Mouse (Mus musculus) heart, postnatal 14 days (tissue): ENCODE measurements around the gene Styxl1. TPM values are rescaled to one million over a fixed set of nuclear protein-coding genes. Genes with fewer than 3 reads are reported as not detected.

Experiments
- DNase-seq, 2 experiments: peaks; one replicate each; pipeline ENCODE4 v3.0.0; 2021 to 2022
- intact Hi-C: fragments of 180-260 bp; cut with DNase I; formaldehyde crosslinking; loops from one replicate; pipeline ENCODE4 v1.15.1; 2025
- microRNA-seq, 2 experiments: library from miRNA; unstranded; fragments of <30 nt; microRNA quantifications; one replicate each; pipeline ENCODE4 v1.2.0; 2021 to 2022
- total RNA-seq, 2 experiments: library from RNA; stranded (reverse); gene quantifications; 2 replicates each; pipeline ENCODE4 v1.2.3; 2021

Styxl1 gene
- total RNA-seq, 2 experiments from 2014 or later = 0.34 TPM; not detected in 1

DNA sequence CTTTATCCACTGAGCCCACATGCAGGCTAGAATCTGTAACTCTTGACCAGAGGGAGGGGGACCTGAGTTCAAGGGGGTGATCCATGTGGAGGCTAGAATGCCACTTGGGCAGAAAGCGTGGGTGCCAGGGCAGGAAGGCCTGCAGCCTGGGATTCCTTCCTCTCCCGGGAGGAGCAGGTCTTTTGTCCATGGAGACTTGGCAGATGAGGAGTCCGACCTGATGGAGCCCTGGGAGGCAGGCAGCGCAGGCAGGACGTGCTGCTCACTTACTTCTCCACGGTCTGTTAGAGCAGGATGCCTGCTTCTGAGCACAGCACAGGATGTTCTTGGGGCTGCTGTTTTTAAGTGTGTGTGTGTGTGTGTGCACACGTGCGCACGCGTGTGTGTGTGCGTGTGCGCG, 71.1 kb downstream of the Styxl1 start:
- intact Hi-C loops = no loop called here
- DNase-seq = no peak

DNA sequence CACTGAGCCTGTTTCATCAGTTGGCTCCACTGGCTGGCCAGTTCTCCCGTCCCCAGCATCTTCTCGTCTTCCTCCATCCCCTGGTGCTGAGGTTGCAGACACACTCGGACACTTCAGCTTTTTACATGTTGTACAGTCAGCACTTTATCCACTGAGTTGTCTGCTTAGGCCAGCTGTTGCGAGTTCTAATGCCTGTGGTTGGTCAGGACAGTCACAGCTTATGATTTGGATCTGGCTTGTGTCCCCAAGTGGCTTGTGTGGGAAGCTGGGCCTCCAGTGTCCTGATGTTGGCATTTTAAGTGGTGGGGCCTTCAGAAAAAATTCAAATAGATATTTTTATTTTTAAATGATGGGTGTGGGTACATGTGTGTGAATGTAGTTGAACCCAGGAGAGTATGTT, 72.8 kb downstream of the Styxl1 start:
- DNase-seq = no peak
- intact Hi-C loops = no loop called here

DNA sequence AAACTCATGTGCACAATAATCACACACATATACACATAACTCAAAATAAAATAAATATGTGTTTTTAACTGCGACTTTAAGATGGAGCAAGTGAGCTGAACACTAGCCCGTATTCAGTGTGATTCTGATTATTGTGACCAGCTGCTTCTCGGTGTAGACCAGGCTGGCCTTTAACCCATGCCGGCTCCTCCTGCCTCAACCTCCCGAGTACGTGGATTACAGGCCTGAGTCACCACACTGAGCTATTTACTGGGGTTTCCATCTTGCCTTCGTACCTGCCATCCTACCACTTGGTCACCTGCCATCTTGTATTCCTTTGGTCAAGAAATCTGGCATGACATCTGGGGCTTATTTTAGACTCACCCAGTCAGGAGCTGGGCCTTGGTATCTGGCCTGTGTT, 74.8 kb downstream of the Styxl1 start:
- intact Hi-C loops = no loop called here

DNA sequence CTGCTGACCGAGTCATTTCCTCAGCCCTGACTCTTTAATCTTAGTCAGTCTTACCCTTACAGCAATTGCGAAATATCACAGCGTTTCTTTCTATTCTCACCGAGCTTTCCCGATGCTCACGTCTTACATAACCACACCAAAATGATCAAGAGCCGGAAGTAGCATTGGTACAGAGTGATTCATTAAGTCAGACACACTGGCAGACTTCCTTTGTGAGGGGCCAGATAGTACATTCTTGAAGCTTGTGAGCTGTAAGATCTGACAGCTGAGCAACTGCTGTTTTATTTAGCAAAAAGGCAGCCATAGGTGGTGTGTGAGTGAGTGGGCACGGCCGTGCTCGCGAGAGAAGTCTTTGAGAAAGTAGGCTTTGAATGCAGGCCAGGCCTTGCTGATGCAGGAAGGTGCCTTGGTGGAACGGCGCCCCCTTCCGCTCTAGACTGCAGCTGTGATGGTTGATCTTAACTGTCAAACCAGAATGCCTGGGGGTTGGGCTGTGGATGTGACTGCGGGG, 75.4 kb downstream of the Styxl1 start:
- intact Hi-C loops = no loop called here
- DNase-seq = peak; percentile 22 to 45

More for the DNA sequence above, 74.8 kb downstream of the Styxl1 start:
- DNase-seq = no peak

DNA sequence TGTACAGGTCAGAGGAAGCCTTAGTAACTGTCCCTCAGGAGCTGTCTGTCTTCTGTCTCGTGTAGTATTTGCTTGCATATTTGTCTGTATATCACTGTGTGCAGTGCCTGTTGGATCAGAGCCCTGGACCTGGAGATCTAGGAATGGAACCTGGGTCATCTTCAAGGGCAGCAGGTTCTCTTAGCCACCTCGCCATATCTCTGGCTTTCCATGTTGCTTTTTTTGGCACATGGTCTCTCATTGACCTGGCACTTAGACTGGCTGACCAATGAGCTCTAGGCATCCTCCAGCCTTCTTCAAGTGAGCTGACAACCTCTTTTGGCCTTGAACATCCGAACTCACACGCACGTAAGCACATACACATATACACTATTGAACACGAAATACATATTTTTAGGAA, 76.0 kb downstream of the Styxl1 start:
- intact Hi-C loops = no loop called here
- no peak for DNase-seq

DNA sequence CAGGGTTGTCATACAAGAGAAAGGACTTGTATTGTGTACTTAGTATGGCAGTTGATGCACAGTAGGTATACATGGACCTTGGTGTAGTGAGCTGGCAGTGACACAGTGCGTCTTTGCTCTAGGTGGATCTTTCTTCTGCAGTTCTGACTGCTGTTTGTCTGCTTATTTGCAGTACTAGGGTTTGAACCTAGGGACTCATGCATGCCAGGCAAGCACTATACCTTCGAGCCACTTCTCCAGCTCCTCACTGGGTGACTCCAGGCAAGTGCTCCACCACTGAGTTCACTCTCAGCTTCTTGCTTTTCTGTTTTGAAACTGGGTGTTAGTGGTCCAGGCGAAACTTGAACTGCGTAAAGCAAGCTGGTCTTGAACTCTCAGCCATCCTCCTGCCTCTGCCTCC, 76.6 kb downstream of the Styxl1 start:
- no peak for DNase-seq
- intact Hi-C loops = no loop called here

DNA sequence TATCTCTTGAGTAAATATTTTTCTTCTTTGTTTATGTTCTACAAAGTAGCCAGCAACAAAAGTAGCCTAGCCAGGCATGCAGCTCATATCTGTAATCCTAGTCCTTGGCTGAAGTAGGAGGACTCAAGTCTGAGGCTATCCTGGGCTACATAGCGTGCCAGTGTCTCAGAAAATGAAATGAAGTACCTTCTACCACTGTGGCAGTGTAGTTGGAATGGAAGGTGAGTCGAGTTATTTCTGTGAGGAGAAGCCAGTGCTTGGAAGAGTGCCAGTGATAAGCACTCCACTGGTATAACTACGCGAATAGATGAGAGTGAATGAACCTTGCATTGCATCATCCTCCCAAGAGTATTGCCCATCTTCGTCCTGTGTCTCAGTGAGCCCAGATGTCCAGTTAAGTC, 80.5 kb downstream of the Styxl1 start:
- DNase-seq = no peak
- intact Hi-C loops = loop anchor here (10.0 kb wide), 1 partner anchor 257 kb away; no protein-coding TSS in a partner anchor

Small RNA genes lying within 50 kb of the gene (microRNA-seq; reads per million reads assigned to microRNA genes)
- 0 to 1.1 reads per million in 2 experiments for gene Mir7034

Other genes with a start within 250 kb of the Styxl1 start
- gene Hip1, start 233.3 kb downstream of the Styxl1 start, total RNA-seq = 10 to 100 TPM; 45.6 to 45.9 TPM
- gene Ccl26, start 214.8 kb downstream of the Styxl1 start, total RNA-seq = not detected
- 1 to 10 TPM; 1.6 to 2.2 TPM for gene Ccl24, start 205.3 kb downstream of the Styxl1 start, total RNA-seq
- gene Rhbdd2, start 145.8 kb downstream of the Styxl1 start, total RNA-seq = 10 to 100 TPM; 13.8 to 16.9 TPM
- 10 to 100 TPM; 56.2 to 57.7 TPM for gene Por, start 108.4 kb downstream of the Styxl1 start, total RNA-seq
- 10 to 100 TPM in 1 of 2 experiments, 1 to 10 TPM in 1; 10.0 to 10.3 TPM for gene Tmem120a, start 33.9 kb downstream of the Styxl1 start, total RNA-seq
- 1,000 to 10,000 TPM; 1,831 to 1,920 TPM for gene Mdh2, start 95 bp upstream of the Styxl1 start, total RNA-seq
- under 1 TPM in 1 of 2 experiments, not detected in 1; 0.10 TPM for gene Srrm3, start 28.5 kb upstream of the Styxl1 start, total RNA-seq
- gene Hspb1, start 109.5 kb upstream of the Styxl1 start, total RNA-seq = 100 to 1,000 TPM; 271 to 306 TPM
- 100 to 1,000 TPM; 284 to 301 TPM for gene Ywhag, start 156.2 kb upstream of the Styxl1 start, total RNA-seq
- gene Ssc4d, start 196.1 kb upstream of the Styxl1 start, total RNA-seq = 1 to 10 TPM in 1 of 2 experiments, under 1 TPM in 1; 0.41 to 1.3 TPM
- gene Zp3, start 201.7 kb upstream of the Styxl1 start, total RNA-seq = not detected
- gene Dtx2, start 216.4 kb upstream of the Styxl1 start, total RNA-seq = 1 to 10 TPM; 8.5 to 8.9 TPM